8 mouse cellular contexts compared by ENCODE assay signal in genomic region chr8:126945730-126946163, GRCm38 (mm10). TPM values are rescaled to one million over a fixed set of nuclear protein-coding genes. Genes with fewer than 3 reads are reported as not detected.
DNase-seq lines count a peak whose midpoint lies in the region; ATAC-seq and TF ChIP-seq lines count a peak whose summit lies in the region.

Tomm20 (minus strand) TSS chr8:126945844.

- H3K36me3 ChIP-seq in hindbrain, postnatal 0 days (ENCODE audit: insufficient read depth, low read length) = peaks cover 11% of the 10 kb centered on the region; the same call in 1 of the 2 replicates

- ATAC-seq in hindbrain, postnatal 0 days = peak; percentile 95
- ATAC-seq in megakaryocyte, adult 5-6 weeks (ENCODE audit: poor library complexity, severe bottlenecking) = peak; percentile 94

- H3K4me1 ChIP-seq in hindbrain, postnatal 0 days (ENCODE audit: insufficient read depth, low read length) = peaks cover 14% of the 10 kb centered on the region; the same call in 1 of the 2 replicates

- no peak for TF ChIP-seq CTCF in gastrocnemius, adult 2 months (IDR thresholded peaks at IDR 0.05)
- TF ChIP-seq CTCF in hindbrain, postnatal 0 days (IDR thresholded peaks at IDR 0.05; ENCODE audit: low read depth) = no peak
- TF ChIP-seq CTCF in left cerebral cortex, adult 2 months (IDR thresholded peaks at IDR 0.05) = no peak

- no peaks in the 10 kb centered on the region for H3K27me3 ChIP-seq in hindbrain, postnatal 0 days (ENCODE audit: insufficient read depth, low read length)

- peak within 1 kb of the TSS; percentile 73 for H3K9ac ChIP-seq in hindbrain, postnatal 0 days (replicated peaks; ENCODE audit: low read length)

- peak within 1 kb of the TSS; percentile 95 for H3K27ac ChIP-seq in gastrocnemius, adult 2 months
- H3K27ac ChIP-seq in hindbrain, postnatal 0 days = peak within 1 kb of the TSS; percentile 87
- peak within 1 kb of the TSS; percentile 95 for H3K27ac ChIP-seq in left cerebral cortex, adult 2 months

- peak within 1 kb of the TSS; percentile 93 for H3K4me3 ChIP-seq in gastrocnemius, adult 2 months
- H3K4me3 ChIP-seq in hindbrain, postnatal 0 days (ENCODE audit: low read length) = peak within 1 kb of the TSS; percentile 57
- peak within 1 kb of the TSS; percentile 81 for H3K4me3 ChIP-seq in left cerebral cortex, adult 2 months

- H3K9me3 ChIP-seq in hindbrain, postnatal 0 days (ENCODE audit: low read length) = no peaks in the 10 kb centered on the region

- intact Hi-C loops in gastrocnemius, adult 2 months (cut with DNase I) = no loop called here
- intact Hi-C loops in left cerebral cortex, adult 2 months (cut with DNase I) = loop anchor here (2.0 kb wide), 1 partner anchor 25 kb away; the partner anchor contains the start of gene Rbm34

- peak; percentile 98 for DNase-seq in WW6 (ENCODE audit: low read depth, low spot score)
- peak; percentile 96 to 98 for DNase-seq in cerebellum, postnatal 4 days (ENCODE audit: low spot score in 2 of 2)
- peak; percentile 99 for DNase-seq in gastrocnemius, adult 2 months
- DNase-seq in hindbrain, postnatal 0 days (ENCODE audit: low spot score) = peak; percentile 98
- peak; percentile 97 to 99 for DNase-seq in left cerebral cortex, adult 2 months (ENCODE audit: extremely low spot score in 1 of 2, low spot score in 2 of 2)
- DNase-seq in right cerebral cortex, adult 2 months (ENCODE audit: low spot score in 2 of 2) = peak; percentile 96 to 97
- DNase-seq in urinary bladder, postnatal 14 days (ENCODE audit: low spot score) = peak; percentile 96

- H3K4me2 ChIP-seq in hindbrain, postnatal 0 days (ENCODE audit: low read depth, low read length) = peak within 1 kb of the TSS; percentile 94

- under 1% methylated on average over 46 of the region's 48 CpGs for WGBS in hindbrain, postnatal 0 days

RNA-seq across cellular contexts. Expression of gene Tomm20, which starts in this region (rescaled TPM):
- 100 to 1,000 TPM in 1 of 2 experiments, 10 to 100 TPM in 1; 92.0 to 104 TPM for total RNA-seq in gastrocnemius, adult 2 months (2021)
- total RNA-seq in hindbrain, postnatal 0 days (2014; rRNA removed) = 125 and 141 TPM in 2 replicates
- polyA plus RNA-seq in hindbrain, postnatal 0 days (2015; fragmentation: Nextera tagmentation; extraction: Ambion mirVana) = 224 and 232 TPM in 2 replicates
- total RNA-seq in left cerebral cortex, adult 2 months (2021) = 100 to 1,000 TPM; 181 to 182 TPM
- total RNA-seq in megakaryocyte, adult 5-6 weeks (2015) = 47.7 and 70.1 TPM in 2 replicates
- total RNA-seq in megakaryocyte, adult 5-6 weeks (2017) = 69.9 and 71.9 TPM in 2 replicates

Comparison
In these comparisons a context has a peak if more than half of its experiments do, and no peak if none do; other contexts are left out.
1. Peak in every context shown above with its lines: DNase-seq, ATAC-seq, H3K4me3 ChIP-seq and H3K27ac ChIP-seq.